In genomic region chr19:24538181-24538580, GRCm38 (mm10) we compare ENCODE assay signal across 19 mouse cellular contexts.
"Had no signal": no experiment of that assay in that cellular context is flagged by ENCODE, and none has a peak within 500 bp of the region (broad histone marks: within the 10 kb centered on the region; RNA-seq: fewer than 3 reads in every experiment).

No protein-coding gene starts in this region.

- H3K9ac ChIP-seq: intestine, embryonic 15.5 days; kidney, embryonic 15.5 days; lung, embryonic 15.5 days; midbrain, embryonic 12.5 days; neural tube, embryonic 13.5 days had no signal

- H3K27ac ChIP-seq: intestine, embryonic 15.5 days; kidney, embryonic 15.5 days; left cerebral cortex, adult 2 months; lung, embryonic 15.5 days; midbrain, embryonic 12.5 days; neural tube, embryonic 13.5 days had no signal

- DNase-seq: kidney, adult 11 months; kidney, adult 8-10 months; kidney, postnatal 10 days; kidney, postnatal 36 days; layer of hippocampus, postnatal 36 days; lung, postnatal 10 days; lung, postnatal 4 days; retina, postnatal 1 day; right cerebral cortex, postnatal 25 days; thymus, adult 2 months; thymus, postnatal 14 days had no signal

- H3K27me3 ChIP-seq: intestine, embryonic 15.5 days; kidney, embryonic 15.5 days; lung, embryonic 15.5 days; midbrain, embryonic 12.5 days; neural tube, embryonic 13.5 days had no signal

- H3K36me3 ChIP-seq: intestine, embryonic 15.5 days; kidney, embryonic 15.5 days; lung, embryonic 15.5 days; midbrain, embryonic 12.5 days; neural tube, embryonic 13.5 days had no signal

- H3K9me3 ChIP-seq: intestine, embryonic 15.5 days; kidney, embryonic 15.5 days; lung, embryonic 15.5 days; midbrain, embryonic 12.5 days; neural tube, embryonic 13.5 days had no signal

- H3K4me1 ChIP-seq: intestine, embryonic 15.5 days; kidney, embryonic 15.5 days; lung, embryonic 15.5 days; neural tube, embryonic 13.5 days had no signal

- H3K4me2 ChIP-seq: intestine, embryonic 15.5 days; kidney, embryonic 15.5 days; lung, embryonic 15.5 days; midbrain, embryonic 12.5 days; neural tube, embryonic 13.5 days had no signal

- ATAC-seq: intestine, embryonic 15.5 days; midbrain, embryonic 16.5 days had no signal

- H3K4me3 ChIP-seq: intestine, embryonic 15.5 days; kidney, embryonic 15.5 days; left cerebral cortex, adult 2 months; lung, embryonic 15.5 days; midbrain, embryonic 12.5 days; myocyte; neural tube, embryonic 13.5 days had no signal
